Mouse (Mus musculus): ENCODE results near the gene Tmem214.
"Not testable (repeated sequence)": the region's sequence is repeated elsewhere in the genome, so short reads cannot be mapped to it uniquely, and the experiment has no call there.

Gene Tmem214

GRCm38 (mm10) chr5:30874365-30874764 is 6.6 kb downstream of the Tmem214 start:
- no peak for DNase-seq (ENCODE audit: low spot score in 2 of 2)

GRCm38 (mm10) chr5:30878616-30879015 is 10.8 kb downstream of the Tmem214 start:
- no peak for DNase-seq (ENCODE audit: low spot score in 2 of 2)

GRCm38 (mm10) chr5:30879347-30879943 is 11.6 kb downstream of the Tmem214 start:
- no peak for DNase-seq (ENCODE audit: low spot score in 2 of 2)

- DNase-seq (ENCODE audit: low spot score in 2 of 2) = not testable (repeated sequence)
These were observed 14.0 kb downstream of the Tmem214 start for GRCm38 (mm10) chr5:30881839-30882238.

- DNase-seq (ENCODE audit: low spot score in 2 of 2) = no peak
These were observed 18.4 kb downstream of the Tmem214 start for GRCm38 (mm10) chr5:30886209-30886608.

GRCm38 (mm10) chr5:30886731-30887130 is 18.9 kb downstream of the Tmem214 start:
- no peak for DNase-seq (ENCODE audit: low spot score in 2 of 2)

- peak in 1 of 2 experiments; percentile 30 for DNase-seq (ENCODE audit: low spot score in 2 of 2)
These were observed 19.5 kb downstream of the Tmem214 start for GRCm38 (mm10) chr5:30887331-30887761.

- peak; percentile 91 to 92 for DNase-seq (ENCODE audit: low spot score in 2 of 2)
These were observed 20.1 kb downstream of the Tmem214 start for GRCm38 (mm10) chr5:30887858-30888336.

- DNase-seq (ENCODE audit: low spot score in 2 of 2) = peak; percentile 83 to 88
These were observed 20.7 kb downstream of the Tmem214 start, which contains the start of gene Agbl5 for GRCm38 (mm10) chr5:30888337-30889087. TSS of gene Agbl5 (plus strand) at chr5:30888694.

GRCm38 (mm10) chr5:30889088-30889754 is 21.4 kb downstream of the Tmem214 start:
- peak in 1 of 2 experiments; percentile 57 for DNase-seq (ENCODE audit: low spot score in 2 of 2)

- no peak for DNase-seq (ENCODE audit: low spot score in 2 of 2)
These were observed 22.6 kb downstream of the Tmem214 start for GRCm38 (mm10) chr5:30890375-30890774.

GRCm38 (mm10) chr5:30901860-30902259 is 34.0 kb downstream of the Tmem214 start:
- no peak for DNase-seq (ENCODE audit: low spot score in 2 of 2)

GRCm38 (mm10) chr5:30907413-30908059 is 39.7 kb downstream of the Tmem214 start, which contains the start of gene Ost4:
TSS of gene Ost4 (minus strand) at chr5:30907788.
- DNase-seq (ENCODE audit: low spot score in 2 of 2) = peak; percentile 95 to 96

GRCm38 (mm10) chr5:30908426-30909299 is 40.9 kb downstream of the Tmem214 start:
- DNase-seq (ENCODE audit: low spot score in 2 of 2) = no peak

- no peak for DNase-seq (ENCODE audit: low spot score in 2 of 2)
These were observed 41.5 kb downstream of the Tmem214 start for GRCm38 (mm10) chr5:30909300-30909659.

GRCm38 (mm10) chr5:30909863-30910262 is 42.1 kb downstream of the Tmem214 start:
- no peak for DNase-seq (ENCODE audit: low spot score in 2 of 2)

- no peak for DNase-seq (ENCODE audit: low spot score in 2 of 2)
These were observed 42.7 kb downstream of the Tmem214 start for GRCm38 (mm10) chr5:30910481-30910880.

- no peak for DNase-seq (ENCODE audit: low spot score in 2 of 2)
These were observed 44.3 kb downstream of the Tmem214 start for GRCm38 (mm10) chr5:30912156-30912555.

GRCm38 (mm10) chr5:30913060-30913841 is 45.4 kb downstream of the Tmem214 start, which contains the start of gene Emilin1:
TSS of gene Emilin1 (plus strand) at chr5:30913402.
- DNase-seq (ENCODE audit: low spot score in 2 of 2) = peak in 1 of 2 experiments; percentile 58

- DNase-seq (ENCODE audit: low spot score in 2 of 2) = no peak
These were observed 46.4 kb downstream of the Tmem214 start for GRCm38 (mm10) chr5:30914101-30914635.

Data from urinary bladder, adult 18-20 months (tissue).